Mouse (Mus musculus): ENCODE measurements around the gene Gpatch2.

Gpatch2 gene

DNA sequence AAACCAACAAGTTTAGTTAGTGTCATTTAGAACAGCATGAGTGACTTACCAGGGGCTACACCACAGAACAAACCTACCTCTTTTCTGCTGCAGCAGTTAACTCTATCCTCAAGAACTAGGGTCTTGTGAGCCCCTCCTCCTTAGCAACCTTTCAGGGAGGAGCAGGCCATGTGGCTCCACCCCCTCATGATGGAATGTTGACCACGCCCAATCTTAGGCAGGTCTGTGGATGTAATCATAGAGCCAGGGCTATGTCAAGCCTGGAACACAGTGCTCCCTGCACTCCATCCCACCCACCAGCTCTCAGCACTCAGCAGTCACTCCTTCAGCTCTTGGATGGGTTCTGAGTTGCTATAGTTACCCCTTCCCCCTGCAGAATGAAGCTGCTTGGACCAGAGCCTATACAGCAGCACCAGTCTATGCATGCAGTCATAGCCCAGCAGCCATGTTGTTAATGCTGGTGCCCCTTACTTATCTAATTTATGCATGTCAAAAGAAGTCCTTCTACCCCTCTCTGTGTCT is 35.5 kb downstream of the Gpatch2 start:
- DNase-seq (ENCODE audit: low spot score) = no peak

DNA sequence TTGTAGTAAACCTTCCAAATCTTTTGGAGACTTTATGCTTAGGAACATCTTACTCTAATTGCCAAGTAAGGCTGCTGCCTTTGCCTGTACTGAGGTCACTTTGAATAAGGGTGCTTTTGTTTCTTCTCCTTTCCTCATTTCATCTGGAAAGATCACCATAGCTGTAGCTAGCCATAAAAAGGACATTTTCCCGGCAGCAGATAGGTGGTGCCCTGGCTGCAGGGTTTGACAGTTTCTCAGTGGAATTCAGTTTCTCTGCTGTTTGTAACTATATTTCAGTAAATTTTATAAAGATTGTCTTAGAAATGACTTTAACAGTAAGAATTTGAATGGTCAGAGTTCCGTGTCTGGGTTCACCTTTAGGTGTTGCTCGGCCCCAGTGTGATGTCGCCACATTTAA is 43.4 kb downstream of the Gpatch2 start:
- DNase-seq (ENCODE audit: low spot score) = no peak

DNA sequence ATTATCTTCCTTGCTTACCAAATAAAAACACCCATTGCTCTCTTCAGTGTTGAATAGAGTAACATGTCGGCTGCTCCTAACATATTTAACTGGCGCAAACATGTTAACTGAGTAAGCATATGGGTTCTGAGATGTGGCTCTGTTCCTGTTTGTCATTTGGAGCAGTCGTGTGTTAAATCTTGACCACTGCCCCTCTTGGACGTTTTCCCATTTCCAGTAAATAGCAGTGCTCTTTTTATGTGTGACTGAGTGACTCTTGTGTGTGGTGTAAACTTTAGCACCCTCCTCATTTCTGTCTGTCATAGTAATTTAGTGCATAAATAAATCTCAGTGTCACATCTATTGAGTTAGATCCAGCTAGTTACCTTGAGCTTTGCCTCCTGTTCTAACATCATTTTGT is 52.3 kb downstream of the Gpatch2 start:
- DNase-seq (ENCODE audit: low spot score) = no peak

DNA sequence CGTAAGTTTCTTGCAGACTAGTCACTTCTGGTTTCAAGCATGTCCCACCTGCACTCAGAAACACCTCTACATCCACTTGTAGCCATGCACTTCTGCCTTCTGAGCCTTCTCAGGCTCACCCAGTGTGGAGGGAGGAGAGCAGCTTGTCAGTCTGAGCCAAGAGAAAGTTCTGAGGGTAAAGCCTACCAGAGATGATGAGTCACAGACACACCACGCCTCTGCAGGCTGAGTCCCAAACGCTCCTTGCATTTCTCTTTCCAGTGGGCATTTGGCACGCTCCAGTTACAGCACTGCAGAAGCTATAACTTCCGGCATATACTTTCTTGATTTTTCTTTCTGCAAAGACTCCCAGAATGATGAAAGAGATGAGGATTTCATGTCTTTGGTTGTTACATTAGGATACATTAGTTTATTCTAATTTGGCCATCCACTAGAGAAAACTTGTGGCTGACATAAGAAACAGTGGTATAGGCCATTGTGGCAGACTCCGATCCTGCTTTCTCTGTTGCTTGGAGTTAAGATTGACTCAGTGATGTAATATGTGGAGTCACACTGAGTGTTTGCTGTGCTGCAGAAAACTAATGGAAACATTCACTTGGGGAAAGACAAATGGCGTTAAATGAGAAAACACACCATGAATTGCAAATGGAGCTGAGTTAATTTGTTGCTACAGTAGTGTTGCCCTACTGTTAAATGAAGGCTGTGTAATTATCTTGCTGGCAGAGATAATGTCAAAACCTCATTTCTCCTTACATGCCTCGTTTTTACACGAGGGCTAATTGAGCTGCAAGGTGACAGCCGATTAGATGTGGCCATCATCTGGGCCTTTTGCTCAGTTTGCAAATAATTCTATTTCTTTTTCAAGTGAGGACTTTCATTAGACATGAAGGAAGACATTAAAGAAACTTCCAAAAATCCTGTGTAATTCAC is 55.3 kb downstream of the Gpatch2 start:
- DNase-seq (ENCODE audit: low spot score) = no peak

- DNase-seq (ENCODE audit: low spot score) = no peak
These were observed 62.0 kb downstream of the Gpatch2 start for GRCm38 (mm10) chr1:187277324-187277723.

GRCm38 (mm10) chr1:187278472-187278871 is 63.2 kb downstream of the Gpatch2 start:
- no peak for DNase-seq (ENCODE audit: low spot score)

DNA sequence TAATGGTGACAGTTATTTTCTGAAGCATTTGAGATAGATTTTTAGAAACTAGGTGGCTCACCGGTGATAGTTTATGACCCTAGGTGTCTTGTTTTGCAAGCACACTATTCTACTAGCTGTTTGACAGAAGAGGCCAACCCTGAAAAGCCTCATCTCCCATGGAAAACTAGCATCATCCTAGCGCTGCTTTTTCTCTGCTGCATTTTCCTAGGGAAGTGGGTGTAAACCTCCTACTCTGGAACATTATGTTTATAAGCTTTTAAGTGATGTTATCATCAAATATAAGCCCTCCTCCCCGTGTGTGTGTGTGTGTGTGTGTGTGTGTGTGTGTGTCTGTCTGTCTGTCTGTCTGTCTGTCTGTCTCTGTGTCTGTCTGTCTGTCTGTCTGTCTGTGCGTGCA is 64.5 kb downstream of the Gpatch2 start:
- no peak for DNase-seq (ENCODE audit: low spot score)

DNA sequence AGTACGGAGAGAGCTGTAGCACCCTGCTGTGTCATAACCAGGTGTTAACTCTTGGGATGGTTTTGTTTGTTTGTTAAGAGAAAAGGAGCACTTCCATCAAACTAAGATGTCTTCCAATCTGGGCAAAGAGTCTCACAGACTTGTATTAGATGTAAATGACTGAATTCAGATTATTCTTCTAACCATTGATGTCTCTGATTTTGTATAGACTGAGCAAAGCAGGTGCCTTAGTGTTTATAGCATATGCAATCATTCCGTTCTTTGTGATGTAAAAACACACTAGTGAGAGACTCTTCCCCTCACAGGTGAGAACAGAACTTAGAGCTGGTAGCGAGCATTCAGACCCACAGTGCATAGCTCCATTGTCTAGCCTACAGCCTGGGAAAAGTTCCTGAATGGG is 67.0 kb downstream of the Gpatch2 start:
- DNase-seq (ENCODE audit: low spot score) = no peak

DNA sequence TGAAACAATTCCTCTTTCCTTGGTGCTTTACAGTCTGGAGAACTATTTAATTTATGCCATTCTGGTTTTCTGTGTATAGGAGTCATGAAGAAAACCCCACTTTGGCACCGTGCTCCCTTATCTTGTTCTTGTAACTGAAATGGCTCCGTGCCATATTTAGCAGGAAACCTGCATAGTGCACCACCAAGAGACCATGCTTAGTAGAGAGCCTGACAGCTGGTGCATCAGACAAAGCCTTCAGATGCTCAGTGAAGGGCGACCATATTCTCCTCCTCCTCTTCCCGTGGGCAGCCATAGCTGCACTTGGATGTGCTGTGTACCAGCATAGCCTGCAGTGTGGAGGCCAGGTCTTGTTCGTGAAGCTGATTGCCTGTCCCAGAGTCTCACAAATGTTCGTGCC is 67.5 kb downstream of the Gpatch2 start:
- no peak for DNase-seq (ENCODE audit: low spot score)

DNA sequence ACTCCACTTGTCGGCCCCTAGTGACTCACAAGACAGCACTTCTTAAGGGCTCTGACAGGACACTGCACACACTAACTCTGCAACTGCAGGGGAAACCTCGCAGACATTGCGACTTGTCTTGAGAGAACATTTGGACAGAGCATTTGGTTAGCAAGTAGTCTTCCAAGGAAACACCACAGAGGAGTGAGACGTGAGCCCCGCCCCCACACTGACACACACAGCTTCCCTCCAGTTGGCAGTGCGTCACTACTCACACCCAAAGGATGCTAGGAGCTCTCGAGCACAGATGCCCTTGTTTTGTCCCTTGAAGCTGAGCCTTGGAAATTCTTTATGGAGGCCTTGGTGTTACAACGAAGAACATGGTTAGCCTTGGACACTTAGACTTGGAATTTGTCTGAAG is 70.4 kb downstream of the Gpatch2 start:
- no peak for DNase-seq (ENCODE audit: low spot score)

- DNase-seq (ENCODE audit: low spot score) = no peak
These were observed 71.1 kb downstream of the Gpatch2 start for GRCm38 (mm10) chr1:187286411-187286810.

GRCm38 (mm10) chr1:187286924-187287323 is 71.6 kb downstream of the Gpatch2 start:
- DNase-seq (ENCODE audit: low spot score) = no peak

GRCm38 (mm10) chr1:187290186-187290585 is 74.9 kb downstream of the Gpatch2 start:
- DNase-seq (ENCODE audit: low spot score) = no peak

DNA sequence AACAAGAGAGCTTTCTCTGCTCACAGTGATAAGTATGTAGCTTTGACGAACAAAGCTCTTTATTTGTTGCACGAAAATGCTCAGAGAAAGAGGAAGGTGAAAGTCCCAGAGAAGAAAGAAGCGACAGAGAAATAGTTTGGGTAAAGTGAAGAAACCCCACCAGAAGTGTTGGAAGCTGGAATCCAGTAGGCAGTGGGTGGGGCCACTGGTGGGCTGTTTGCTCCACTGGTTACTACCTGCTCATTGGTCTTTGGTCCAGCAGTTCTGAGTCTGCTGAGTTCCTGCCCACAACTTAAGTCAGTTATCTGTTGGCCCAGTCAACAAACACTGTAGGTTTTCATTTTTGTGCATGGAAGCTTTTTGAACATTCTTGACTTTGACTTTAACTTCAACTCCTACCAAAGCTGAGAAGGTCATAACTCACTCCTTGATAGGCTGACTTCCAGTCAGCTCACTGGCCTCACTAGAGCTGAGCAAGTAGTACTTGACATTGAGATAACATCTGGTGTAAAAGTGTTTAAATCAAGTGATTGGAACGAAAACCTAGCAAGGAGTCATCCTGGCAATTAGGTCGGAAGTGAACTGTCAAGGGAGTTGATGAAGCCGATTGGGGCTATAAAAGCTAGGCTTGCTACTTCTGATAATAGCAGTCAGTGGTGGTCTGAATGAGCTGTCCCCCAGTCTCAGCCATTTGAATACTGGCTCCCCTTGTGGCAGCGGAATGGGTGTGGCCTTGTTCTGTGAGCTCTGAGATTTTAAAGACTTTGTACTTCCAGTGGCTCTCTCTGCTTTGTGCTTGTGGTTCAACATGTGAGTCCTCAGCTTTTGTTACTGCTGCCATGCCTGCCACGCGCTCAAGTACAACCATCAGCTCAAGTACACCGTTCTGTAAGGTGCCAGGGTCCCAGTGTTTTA is 76.4 kb downstream of the Gpatch2 start:
- no peak for DNase-seq (ENCODE audit: low spot score)

- DNase-seq (ENCODE audit: low spot score) = no peak
These were observed 77.1 kb downstream of the Gpatch2 start for GRCm38 (mm10) chr1:187292395-187292749.

DNA sequence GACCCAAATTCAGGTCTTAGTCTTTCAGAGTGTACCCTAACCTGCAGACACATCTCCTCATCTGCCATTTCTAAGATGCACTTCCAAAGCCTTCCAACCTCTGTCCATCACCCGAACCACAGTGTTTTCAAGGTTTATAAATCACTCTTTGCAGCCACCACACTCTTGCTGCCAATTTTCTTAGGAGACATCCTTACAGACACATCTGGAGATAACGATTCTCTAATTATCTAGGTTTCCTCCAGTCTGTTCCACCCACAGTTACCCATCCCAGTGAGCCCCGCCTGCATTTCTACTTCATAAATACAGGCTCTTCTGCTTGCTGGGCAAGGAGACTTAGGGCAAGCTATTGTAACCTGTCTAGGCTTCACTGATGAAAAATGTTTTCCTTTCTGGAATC is 77.9 kb downstream of the Gpatch2 start:
- DNase-seq (ENCODE audit: low spot score) = no peak

DNA sequence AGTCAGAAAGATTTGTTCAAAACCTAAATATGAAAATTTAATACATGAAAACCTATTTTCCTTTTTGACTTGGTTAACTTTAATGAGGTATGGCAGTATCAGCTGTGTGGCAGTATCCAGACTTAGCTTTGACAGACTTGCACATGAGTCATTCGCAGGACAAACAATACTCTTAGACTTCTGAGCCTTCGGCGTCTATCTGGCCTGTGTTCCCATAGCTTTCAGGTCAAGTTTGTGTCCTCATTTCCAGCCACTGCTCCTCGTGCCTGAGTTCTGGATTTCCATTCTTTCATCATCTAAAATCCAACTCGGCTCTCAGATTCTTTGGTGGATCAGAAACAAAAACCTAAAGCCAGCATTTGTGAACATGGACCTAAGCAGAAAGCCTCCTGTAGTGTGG is 79.2 kb downstream of the Gpatch2 start:
- no peak for DNase-seq (ENCODE audit: low spot score)

- no peak for DNase-seq (ENCODE audit: low spot score)
These were observed 79.8 kb downstream of the Gpatch2 start for GRCm38 (mm10) chr1:187295038-187295559.

GRCm38 (mm10) chr1:187295711-187296110 is 80.4 kb downstream of the Gpatch2 start:
- DNase-seq (ENCODE audit: low spot score) = no peak

GRCm38 (mm10) chr1:187299236-187299635 is 83.9 kb downstream of the Gpatch2 start:
- DNase-seq (ENCODE audit: low spot score) = no peak

GRCm38 (mm10) chr1:187300626-187301025 is 85.3 kb downstream of the Gpatch2 start:
- DNase-seq (ENCODE audit: low spot score) = no peak

- DNase-seq (ENCODE audit: low spot score) = no peak
These were observed 87.9 kb downstream of the Gpatch2 start for GRCm38 (mm10) chr1:187303221-187303620.

- no peak for DNase-seq (ENCODE audit: low spot score)
These were observed 92.0 kb downstream of the Gpatch2 start for GRCm38 (mm10) chr1:187307335-187307734.

All from spleen, adult 12 weeks (tissue).